Mouse (Mus musculus) gastrocnemius, postnatal 36 days (tissue): ENCODE results near the gene Tnfrsf9. TPM values are rescaled to one million over a fixed set of nuclear protein-coding genes. Genes with fewer than 3 reads are reported as not detected.

Experiments
- DNase-seq, 2 experiments: peaks; one replicate each; pipeline ENCODE4 v3.0.0; 2022
- intact Hi-C: fragments of 180-260 bp; cut with DNase I; formaldehyde crosslinking; loops from one replicate; pipeline ENCODE4 v1.15.1; 2025
- total RNA-seq, 2 experiments: library from RNA; stranded (reverse); gene quantifications; 2 replicates each; pipeline ENCODE4 v1.2.3; 2021

Gene Tnfrsf9
- total RNA-seq, 2 experiments from 2014 or later, result 0.30 TPM; not detected in 1

DNA sequence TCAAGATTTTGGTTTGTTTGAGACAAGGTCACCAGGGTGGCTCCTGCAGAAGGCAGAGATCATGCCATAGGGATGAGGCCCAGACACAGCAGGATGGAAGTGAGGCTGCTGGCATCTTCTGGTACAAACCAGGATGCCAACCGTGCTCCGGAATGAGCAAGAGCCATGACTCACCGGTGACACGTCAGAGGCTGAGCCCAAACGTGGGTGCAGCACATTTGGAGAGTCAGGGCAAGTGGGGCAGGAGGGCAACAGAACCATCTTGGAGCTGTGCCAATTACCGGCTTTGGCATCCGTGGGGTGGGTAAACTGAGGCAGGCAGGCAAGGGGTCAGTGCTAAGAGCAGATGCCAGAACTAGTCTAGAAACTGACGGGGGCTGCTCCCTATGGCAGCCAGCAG is 58.9 kb downstream of the Tnfrsf9 start:
- intact Hi-C loops, result no loop called here
- no peak for DNase-seq

- no peak for DNase-seq
- intact Hi-C loops, result no loop called here
These were observed 60.8 kb downstream of the Tnfrsf9 start for GRCm38 (mm10) chr4:150975145-150975544.

DNA sequence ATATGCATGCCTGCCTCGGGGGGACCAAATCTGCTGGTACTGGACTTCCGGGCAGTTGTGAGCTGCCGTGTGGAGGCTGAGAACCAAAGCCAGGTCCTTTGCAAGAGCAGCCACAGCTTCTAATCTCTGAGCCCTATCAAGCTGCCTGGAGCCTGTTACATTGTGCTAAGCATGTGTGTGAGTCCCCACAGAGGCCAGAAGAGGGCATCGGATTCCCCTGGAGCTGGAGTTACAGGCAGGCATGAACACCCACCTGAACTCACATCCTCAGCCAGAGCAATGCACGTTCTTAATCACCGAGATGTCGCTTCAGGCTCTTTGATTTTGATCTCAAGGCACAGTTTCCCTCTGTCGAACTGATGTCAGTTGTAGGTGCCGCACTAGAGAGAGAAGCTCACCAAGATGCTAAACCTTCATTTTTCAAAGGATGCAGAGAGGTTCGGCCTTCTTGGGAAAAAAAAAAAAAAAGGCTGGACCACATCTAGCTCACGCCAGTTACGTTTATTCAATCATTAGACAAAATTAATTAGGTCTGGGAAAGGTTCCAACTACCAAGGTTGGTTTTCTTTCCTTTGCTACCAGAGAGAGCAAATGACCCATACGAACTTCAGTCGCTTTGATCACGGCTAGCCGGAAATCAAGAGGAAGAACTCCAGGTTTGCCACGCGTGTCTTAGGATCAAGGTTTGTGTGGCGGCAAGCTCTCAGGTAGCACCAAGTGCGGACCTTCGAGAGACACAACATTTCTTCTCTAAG is 64.0 kb downstream of the Tnfrsf9 start:
- DNase-seq, result no peak
- intact Hi-C loops, result no loop called here

- intact Hi-C loops, result no loop called here
- no peak for DNase-seq
These were observed 65.1 kb downstream of the Tnfrsf9 start for GRCm38 (mm10) chr4:150979455-150979854.

DNA sequence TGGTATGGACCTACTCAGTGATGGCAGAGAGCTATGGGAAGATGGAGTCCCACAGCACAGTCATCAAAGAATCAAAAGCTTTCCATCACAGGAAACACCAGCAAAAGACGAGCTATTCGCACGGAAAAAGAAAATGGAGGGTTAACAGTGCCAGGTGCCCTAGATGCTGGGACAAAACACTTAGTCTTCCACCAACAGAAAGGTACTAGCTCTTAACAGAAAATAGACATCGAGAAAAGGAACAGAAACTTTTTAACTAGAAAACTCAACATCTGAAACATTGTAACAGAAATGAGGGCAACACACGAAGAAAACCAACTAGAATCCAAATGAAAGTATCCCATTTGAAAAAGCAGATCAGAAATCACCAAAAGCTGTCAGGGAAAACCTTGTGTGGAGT is 65.8 kb downstream of the Tnfrsf9 start:
- intact Hi-C loops, result no loop called here
- DNase-seq, result no peak

DNA sequence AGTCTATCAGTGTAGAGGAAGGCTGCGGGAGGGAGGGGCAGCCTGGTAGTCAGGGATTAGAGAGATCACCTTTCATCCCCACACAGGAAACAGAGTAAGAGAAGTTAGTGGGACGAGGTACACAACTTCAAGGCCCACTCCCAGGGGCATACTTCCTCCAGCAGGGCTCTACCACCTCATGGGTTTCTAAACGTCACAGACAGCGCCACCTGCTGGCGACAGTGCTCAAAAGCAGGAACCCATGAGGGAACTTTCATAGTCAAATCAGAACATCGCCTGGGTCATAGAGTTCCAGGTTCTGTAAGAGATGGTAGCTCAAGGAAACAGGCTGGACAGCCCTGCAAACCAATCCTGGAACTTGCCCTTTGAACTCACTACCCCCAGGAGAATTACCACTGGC is 75.8 kb downstream of the Tnfrsf9 start:
- intact Hi-C loops, result no loop called here
- no peak for DNase-seq

Other genes starting within 250 kb of the Tnfrsf9 start
- 10 to 100 TPM; 18.2 to 29.9 TPM for gene Errfi1, start 60.6 kb upstream of the Tnfrsf9 start, total RNA-seq
- gene Park7, start 125 bp upstream of the Tnfrsf9 start, total RNA-seq, result 100 to 1,000 TPM; 795 to 846 TPM
- not detected for gene Uts2, start 82.5 kb downstream of the Tnfrsf9 start, total RNA-seq
- 10 to 100 TPM in 1 of 2 experiments, 1 to 10 TPM in 1; 7.9 to 12.9 TPM for gene Per3, start 130.1 kb downstream of the Tnfrsf9 start, total RNA-seq
- gene Vamp3, start 143.4 kb downstream of the Tnfrsf9 start, total RNA-seq, result 10 to 100 TPM; 48.7 to 49.6 TPM
- gene Gm13090, start 175.0 kb downstream of the Tnfrsf9 start, total RNA-seq, result not detected